Mouse (Mus musculus): ENCODE data around the gene Mnd1.
A peak's percentile ranks its signal among the peaks of the same experiment; 100 is the strongest.

Gene Mnd1

DNA sequence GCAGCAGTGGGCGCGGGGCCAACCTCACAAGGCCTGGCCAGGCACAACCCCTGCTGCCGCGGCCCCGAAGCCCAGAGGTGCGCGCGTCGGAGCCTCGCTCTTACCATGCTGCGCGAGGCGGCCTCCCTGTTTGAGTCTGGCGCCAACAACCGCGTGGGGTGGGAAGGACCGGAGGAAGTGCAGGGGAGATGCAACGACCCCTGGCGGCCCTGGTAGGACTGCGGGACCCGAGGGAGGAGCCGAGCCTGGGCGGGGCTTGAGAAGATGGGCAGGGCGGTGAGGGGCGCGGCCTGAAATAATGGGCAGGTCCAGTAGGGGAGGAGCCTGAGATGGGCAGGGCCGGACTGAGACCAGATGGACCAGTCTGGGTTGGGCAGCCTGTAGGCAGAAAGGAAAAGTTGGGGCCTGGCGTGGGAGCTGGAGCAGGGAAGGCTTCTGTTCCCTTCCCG is at the start of gene Mnd1:
TSS of gene Mnd1 (minus strand) at position 229 of the 449 bp plus-strand sequence.
- DNase-seq (ENCODE audit: low spot score): peak; percentile 97

DNA sequence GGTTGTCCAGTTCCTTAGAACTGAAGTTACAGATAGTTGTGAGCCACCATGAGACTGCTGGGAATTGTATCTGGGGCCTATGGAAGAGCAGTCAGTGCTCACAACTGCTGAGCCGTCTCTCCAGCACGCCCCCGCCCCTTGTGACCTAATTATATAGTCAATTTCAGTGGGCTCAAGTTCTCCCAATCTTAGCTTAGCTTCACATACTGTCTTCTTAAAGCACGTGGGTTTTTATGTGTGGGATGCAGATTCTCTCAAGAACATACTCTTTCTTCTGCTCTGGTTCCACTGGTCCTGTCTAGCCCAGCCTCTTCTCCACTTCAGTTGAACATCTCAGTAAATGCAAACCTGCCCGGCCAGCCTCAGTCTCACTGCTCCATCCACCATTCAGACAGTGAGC is 49.1 kb upstream of the Mnd1 start:
- DNase-seq (ENCODE audit: low spot score): no peak

- no peak for DNase-seq (ENCODE audit: low spot score)
Measured at GRCm38 (mm10) chr3:84200559-84201420, 45.2 kb upstream of the Mnd1 start.

- DNase-seq (ENCODE audit: low spot score): no peak
Measured at GRCm38 (mm10) chr3:84199516-84199915, 43.9 kb upstream of the Mnd1 start.

- DNase-seq (ENCODE audit: low spot score): no peak
Measured at GRCm38 (mm10) chr3:84198229-84198628, 42.6 kb upstream of the Mnd1 start.

- no peak for DNase-seq (ENCODE audit: low spot score)
Measured at GRCm38 (mm10) chr3:84193881-84194280, 38.3 kb upstream of the Mnd1 start.

DNA sequence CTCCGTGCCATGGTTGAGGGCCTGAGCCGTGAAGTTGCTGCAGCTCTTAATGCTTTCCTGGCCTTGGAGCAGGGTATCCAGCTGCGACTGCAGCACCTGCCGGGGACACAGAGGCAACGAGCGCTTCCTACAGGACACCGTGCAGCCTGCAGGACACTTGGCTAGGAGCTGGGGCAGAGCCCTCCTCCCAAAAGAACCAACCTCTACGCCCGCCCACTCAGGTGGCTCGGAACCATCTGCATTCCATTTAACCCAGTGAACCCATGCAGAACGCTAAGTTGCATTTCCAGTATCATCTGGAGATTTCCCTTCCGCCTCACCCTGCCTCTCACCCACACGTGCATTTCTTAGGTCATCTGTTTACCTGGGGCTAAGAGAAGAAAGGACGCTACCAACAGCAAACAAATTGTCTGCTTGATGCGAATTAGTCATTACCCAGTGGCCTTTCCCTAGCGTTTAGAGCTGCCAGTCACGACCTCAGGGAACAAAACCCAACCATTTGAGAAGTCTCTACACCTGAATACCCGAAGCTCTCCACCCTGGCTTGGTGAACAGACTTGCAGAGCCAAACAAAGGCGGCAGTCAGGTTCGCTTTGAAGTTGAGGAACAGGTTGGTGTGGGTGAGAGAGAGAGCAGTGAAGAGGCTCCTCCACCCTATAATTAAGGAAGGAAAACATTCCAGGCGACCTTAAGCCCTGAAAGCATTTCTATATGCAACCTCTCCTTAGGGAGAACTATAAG is 35.7 kb upstream of the Mnd1 start:
- DNase-seq (ENCODE audit: low spot score): peak; percentile 14

DNA sequence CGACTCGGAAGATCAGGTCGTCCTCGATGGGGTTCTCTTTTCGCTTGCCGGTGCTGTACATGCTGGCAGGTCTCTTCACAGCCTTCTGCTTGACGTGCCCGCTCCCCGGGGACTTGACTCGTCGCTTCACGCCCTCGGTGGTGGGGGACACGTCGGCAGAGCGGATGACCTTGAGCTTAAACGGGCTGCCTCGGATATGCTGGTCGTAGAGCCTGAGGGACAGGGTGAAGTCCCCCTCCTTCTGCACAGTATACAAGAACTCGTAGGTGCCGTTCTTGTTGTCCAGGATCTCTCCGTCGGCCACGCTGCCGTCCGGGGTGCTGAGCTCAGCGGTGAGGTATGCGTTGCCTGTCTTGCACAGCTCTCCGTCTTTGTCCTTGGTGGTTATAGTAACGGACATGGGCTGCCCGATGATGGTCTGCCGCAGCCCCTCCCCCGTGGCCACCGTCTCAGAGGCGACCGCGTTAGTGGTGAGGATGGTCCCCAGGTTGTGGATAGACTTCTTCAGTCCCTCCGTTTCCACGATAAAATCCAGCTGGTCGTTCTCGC is 35.0 kb upstream of the Mnd1 start:
- DNase-seq (ENCODE audit: low spot score): peak; percentile 9

DNA sequence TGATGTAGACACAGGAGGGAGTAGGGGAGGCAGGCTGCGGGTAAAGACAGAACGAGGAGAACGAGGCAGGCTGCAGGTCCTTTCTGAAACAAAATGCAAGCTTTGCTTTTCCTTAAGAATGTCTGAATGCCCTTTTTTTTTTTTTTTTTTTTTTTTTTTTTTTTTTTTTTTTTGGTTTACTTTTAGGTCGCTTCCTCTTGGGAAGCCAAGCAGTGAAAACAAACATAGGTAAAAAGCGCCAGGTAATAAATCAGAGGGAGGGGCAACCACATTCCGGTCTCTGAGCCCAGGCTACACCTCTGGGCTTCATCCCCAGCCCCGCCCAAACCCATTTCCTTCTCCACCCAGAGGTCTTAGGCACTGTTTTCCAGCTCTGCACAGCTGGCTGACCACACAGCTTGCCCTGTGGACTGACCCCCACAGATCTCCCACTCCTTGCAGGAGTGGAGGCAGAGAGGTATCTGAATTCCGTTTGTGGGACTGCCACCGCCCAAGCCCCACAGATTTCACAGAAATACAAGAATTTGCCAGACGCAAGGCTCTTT is 34.1 kb upstream of the Mnd1 start:
- peak; percentile 33 for DNase-seq (ENCODE audit: low spot score)

- DNase-seq (ENCODE audit: low spot score): no peak
Measured at GRCm38 (mm10) chr3:84181717-84182116, 26.1 kb upstream of the Mnd1 start.

DNA sequence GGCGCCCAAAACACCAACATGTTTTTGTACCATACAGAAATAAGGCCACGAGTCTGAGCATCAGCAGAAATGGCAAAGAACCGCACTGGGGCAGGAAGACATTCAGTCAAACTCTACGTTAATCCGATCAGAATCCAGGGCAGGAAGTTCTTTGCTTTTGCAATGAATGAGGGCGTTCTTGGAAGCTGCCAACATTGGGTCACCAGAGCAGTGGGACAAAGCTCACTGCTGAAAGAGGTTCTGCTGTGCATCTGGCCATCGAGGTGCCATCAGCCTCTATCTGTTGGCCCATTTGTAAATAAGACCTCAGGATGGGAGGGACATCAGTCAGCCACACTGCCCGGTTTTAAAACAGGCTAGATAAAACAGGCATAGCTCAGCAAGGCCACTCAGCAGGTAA is 25.5 kb upstream of the Mnd1 start:
- DNase-seq (ENCODE audit: low spot score): no peak

DNA sequence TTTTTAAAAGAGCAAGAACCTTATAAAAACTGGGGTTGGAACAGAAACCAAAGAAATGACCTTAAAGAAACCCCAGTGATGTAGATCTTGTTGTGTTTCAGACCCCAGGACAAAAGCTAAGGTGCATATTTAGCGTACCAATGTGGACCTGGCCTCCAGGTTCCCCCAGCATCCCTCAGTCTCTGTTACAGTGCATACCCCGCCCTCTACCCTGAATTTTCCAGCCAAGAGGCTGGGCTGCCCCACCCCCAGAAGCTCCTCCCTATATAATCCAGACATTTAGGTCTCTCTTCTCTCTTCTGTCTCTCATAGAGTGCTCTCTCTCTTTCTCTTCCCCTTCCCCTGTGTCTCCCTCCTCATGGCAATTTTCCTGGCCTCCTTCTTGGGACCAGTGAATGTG is 24.7 kb upstream of the Mnd1 start:
- DNase-seq (ENCODE audit: low spot score): no peak

DNA sequence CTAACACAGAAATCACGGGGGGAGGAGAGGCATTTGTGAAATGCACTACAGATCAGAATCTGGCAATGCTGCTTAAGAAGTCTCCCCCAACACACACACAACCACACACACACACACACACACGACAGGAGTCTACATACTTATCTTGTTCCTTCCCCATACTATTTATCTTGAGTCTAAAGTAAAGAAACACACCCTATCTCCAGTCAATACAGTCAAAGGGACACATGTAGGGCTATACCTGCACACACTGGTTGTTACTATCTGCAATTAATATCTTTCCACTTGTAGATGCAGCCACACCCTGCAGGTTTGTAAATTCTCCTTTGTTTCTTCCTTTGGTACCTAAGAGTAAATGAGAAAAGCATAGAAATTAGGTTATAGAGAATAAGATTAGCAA is 22.2 kb upstream of the Mnd1 start:
- DNase-seq (ENCODE audit: low spot score): no peak

- peak; percentile 59 for DNase-seq (ENCODE audit: low spot score)
Measured at GRCm38 (mm10) chr3:84175337-84176315, 20.0 kb upstream of the Mnd1 start.

DNA sequence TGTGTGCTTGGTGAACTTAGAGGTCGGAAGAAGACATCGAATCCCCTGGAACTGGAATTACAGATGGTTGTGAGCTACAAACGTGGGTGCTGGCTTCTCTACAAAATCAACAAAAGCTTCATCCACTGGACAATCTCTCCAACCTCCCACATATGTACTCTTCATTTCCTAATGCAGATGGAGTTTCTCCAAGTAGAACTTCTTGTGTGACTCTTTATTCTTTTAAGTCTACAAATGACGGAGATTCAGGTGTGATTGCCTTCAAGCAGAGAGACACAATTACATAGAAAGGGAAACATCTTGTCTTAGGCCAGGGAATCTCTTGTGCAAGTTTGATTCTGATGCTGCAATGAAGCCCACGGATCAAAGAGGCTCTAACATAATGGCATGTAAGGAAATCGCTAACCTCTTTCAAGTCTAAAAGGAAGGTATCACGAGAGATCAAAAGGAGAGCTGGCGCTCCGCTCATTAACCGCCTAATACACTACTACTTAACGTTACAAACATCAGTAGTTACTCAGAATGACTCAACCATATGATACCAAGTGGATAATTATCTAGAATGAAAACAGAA is 18.1 kb upstream of the Mnd1 start, which contains the start of gene Gm6525:
TSS of gene Gm6525 (plus strand) at position 524 of the 574 bp plus-strand sequence.
- DNase-seq (ENCODE audit: low spot score): no peak

DNA sequence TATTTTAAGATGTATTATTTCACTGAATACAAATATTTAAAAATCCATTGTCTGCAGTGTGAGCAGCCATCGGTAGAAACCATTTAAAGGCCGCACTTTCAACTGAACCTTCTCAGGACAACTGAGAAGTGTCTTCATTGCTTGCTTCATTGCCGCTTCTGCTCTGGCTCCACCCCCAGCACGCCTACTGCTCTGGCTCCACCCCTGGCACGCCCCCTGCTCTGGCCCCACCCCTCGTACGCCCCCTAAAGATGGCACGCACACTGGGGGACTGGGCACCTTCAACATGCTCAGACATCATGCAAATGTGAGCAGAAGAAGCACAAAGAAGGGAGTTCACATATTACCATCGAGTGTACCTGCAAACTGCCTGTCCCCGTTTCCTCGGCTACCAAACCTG is 16.8 kb upstream of the Mnd1 start:
- DNase-seq (ENCODE audit: low spot score): no peak

- DNase-seq (ENCODE audit: low spot score): no peak
Measured at GRCm38 (mm10) chr3:84169393-84170005, 13.9 kb upstream of the Mnd1 start.

GRCm38 (mm10) chr3:84168943-84169342 is 13.4 kb upstream of the Mnd1 start:
- DNase-seq (ENCODE audit: low spot score): no peak

DNA sequence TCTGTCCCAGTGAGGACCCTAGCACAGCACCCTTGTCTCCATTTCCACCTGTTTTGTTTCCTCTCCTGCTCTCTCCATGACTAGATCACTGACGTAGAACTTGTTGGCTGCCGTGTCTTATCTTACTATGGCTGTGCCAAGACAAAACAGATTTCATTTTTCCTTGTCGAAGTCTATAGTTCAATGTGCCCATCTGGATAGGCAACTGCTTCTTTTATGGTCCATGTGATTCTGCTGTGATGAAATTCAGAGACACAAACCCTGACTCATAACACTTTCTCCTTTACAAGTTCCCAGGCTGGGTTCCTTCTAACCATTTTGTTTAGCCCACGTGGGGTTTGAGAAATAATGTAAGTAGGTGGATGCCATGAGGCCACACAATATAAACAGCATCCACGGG is 10.5 kb upstream of the Mnd1 start:
- no peak for DNase-seq (ENCODE audit: low spot score)

DNA sequence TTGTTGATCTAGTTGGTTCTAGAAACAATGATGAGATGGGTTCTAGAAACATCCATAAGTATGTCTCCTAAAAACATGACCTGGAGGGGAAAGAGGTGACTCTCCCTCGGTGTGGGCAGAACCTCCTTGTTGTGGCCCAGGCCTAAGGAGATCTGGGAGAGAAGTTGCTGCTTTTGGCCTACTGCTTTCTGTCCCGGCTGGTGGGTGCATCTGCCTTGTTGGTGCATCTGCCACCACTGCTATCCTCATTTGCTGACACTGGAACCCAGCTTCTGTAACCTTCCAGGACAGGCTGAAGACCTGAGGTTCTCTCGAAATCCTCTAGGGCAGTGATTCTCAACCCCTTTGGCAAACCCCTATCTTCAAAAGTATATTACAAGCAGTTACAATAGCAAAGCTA is 9.8 kb upstream of the Mnd1 start:
- DNase-seq (ENCODE audit: low spot score): no peak

All from yolk sac, embryonic 10.5 days (tissue).